Comparison of ENCODE assay signal across 34 mouse cellular contexts in genomic region chr12:111243733-111244132, GRCm38 (mm10). TPM values are rescaled to one million over a fixed set of nuclear protein-coding genes. Genes with fewer than 3 reads are reported as not detected.
"Had no signal": no experiment of that assay in that cellular context is flagged by ENCODE, and none has a peak within 500 bp of the region (broad histone marks: within the 10 kb centered on the region; RNA-seq: fewer than 3 reads in every experiment).

No protein-coding gene starts in this region.

- DNase-seq: gastrocnemius, postnatal 14 days; gastrocnemius, postnatal 36 days; heart, adult 11 months; heart, adult 2 months; heart, postnatal 14 days; heart, postnatal 36 days; kidney, adult 11 months; kidney, adult 2 months; kidney, adult 9 months; kidney, postnatal 14 days; kidney, postnatal 36 days; layer of hippocampus, adult 9-11 months; layer of hippocampus, postnatal 36 days; left cerebral cortex, postnatal 4 days had no signal

- ATAC-seq: hindbrain, postnatal 0 days; intestine, embryonic 16.5 days; liver, embryonic 12.5 days had no signal

RNA-seq across cellular contexts. Expression of gene Amn, which starts 27.2 kb away (rescaled TPM):
- polyA plus RNA-seq: heart, adult 2 months had no signal

RNA-seq across cellular contexts. Expression of gene 4930595D18Rik, which starts 59.4 kb away (rescaled TPM):
- polyA plus RNA-seq: gonadal fat pad, adult 2 months; heart, adult 2 months; heart, embryonic 11.5 days; heart, embryonic 13.5 days; heart, embryonic 15.5 days; heart, postnatal 0 days; hindbrain, embryonic 11.5 days; hindbrain, embryonic 15.5 days; hindbrain, postnatal 0 days; intestine, embryonic 14.5 days; intestine, embryonic 16.5 days; kidney, adult 2 months; kidney, embryonic 15.5 days; kidney, postnatal 0 days; large intestine, adult 2 months; limb, embryonic 11.5 days; limb, embryonic 13.5 days; limb, embryonic 15.5 days; liver, adult 2 months; liver, embryonic 12.5 days; liver, embryonic 14.5 days; liver, embryonic 16.5 days had no signal
